Mouse (Mus musculus): Measurements from ENCODE around the gene Tubb3. TPM values are rescaled to one million over a fixed set of nuclear protein-coding genes. Genes with fewer than 3 reads are reported as not detected.

Tubb3 gene
- polyA plus RNA-seq, 1 experiment from 2014 or later = 0.20 TPM

DNA sequence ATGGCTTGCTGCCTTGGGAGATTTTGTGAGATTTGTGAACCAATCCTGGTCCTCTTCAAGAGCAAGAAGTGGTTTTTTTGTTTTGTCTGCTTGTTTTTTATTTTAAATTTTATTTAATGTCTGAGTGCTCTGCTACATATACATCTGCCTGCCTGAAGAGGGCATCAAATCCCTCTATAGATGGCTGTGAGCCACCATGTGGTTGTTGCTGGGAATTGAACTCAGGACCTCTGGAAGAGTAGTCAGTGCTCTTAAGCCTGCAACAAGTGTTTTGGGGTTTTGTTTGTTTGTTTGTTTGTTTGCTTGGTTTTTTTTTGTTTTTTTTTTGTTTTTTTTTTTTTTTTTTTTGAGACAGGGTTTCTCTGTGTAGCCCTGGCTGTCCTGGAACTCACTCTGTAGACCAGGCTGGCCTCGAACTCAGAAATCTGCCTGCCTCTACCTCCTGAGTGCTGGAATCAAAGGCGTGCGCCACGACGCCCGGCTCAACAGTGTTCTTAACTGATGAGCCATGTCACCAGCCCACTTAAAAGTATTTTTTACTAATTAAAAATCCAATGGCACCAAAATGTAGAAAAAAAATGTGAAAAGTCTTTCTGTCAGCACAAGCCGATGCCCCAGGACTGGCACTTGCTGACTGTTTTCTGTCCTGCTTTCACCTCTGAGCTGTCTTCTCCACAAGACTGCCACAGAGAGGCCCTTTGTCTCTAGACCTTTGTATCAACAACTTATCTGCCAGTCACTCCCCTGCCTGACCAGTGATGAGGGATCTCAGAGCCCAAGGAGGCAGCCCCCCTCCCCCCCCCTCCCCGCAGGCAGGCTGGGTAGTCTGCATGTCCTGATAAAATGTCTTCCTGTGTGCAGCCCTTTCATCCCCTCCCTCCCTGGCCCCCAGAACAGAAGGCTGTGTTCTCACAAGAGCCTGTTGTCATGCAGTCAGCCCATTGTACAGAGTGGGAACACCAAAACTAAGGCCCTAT lies 5.0 kb downstream of the Tubb3 start:
- ATAC-seq (peak; percentile 66), DNase-seq (peak; percentile 39)
- Histone ChIP-seq H3K4me2 (ENCODE audit: low read depth, low read length) (no peak overlapping the region), H3K27ac (ENCODE audit: low read depth) (no peak overlapping the region), H3K9ac (replicated peaks) (no peak overlapping the region), H3K9me3 (ENCODE audit: low read length) (no peaks in the 10 kb centered on the region), H3K27me3 (ENCODE audit: insufficient read depth, low read length) (peaks cover 29% of the 10 kb centered on the region), H3K4me1 (ENCODE audit: insufficient read depth) (peaks cover 12% of the 10 kb centered on the region), H3K36me3 (replicated peaks; ENCODE audit: insufficient read depth, low read length) (no peaks in the 10 kb centered on the region), H3K4me3 (ENCODE audit: low read depth, low read length) (no peak overlapping the region)
- WGBS (ENCODE audit: insufficient replicate concordance) = 49% methylated on average over 8 of the region's 8 CpGs
- TF ChIP-seq CTCF (IDR thresholded peaks at IDR 0.05; ENCODE audit: low read depth) (peak; percentile 66), EP300 (IDR thresholded peaks at IDR 0.05; ENCODE audit: low read depth) (no peak)

- TF ChIP-seq EP300 (IDR thresholded peaks at IDR 0.05; ENCODE audit: low read depth) = no peak
- no peak for TF ChIP-seq CTCF (IDR thresholded peaks at IDR 0.05; ENCODE audit: low read depth)
- no peak overlapping the region for H3K9ac ChIP-seq (replicated peaks)
- H3K4me2 ChIP-seq (ENCODE audit: low read depth, low read length) = no peak overlapping the region
- H3K27ac ChIP-seq (ENCODE audit: low read depth) = no peak overlapping the region
- no peaks in the 10 kb centered on the region for H3K9me3 ChIP-seq (ENCODE audit: low read length)
- no peaks in the 10 kb centered on the region for H3K36me3 ChIP-seq (replicated peaks; ENCODE audit: insufficient read depth, low read length)
- H3K4me1 ChIP-seq (ENCODE audit: insufficient read depth) = peaks cover 4% of the 10 kb centered on the region
- no peak overlapping the region for H3K4me3 ChIP-seq (ENCODE audit: low read depth, low read length)
- DNase-seq = peak; percentile 11
- H3K27me3 ChIP-seq (ENCODE audit: insufficient read depth, low read length) = peaks cover 21% of the 10 kb centered on the region
- 61% methylated on average over 8 of the region's 8 CpGs for WGBS (ENCODE audit: insufficient replicate concordance)
- 0 out of 2 replicates have a peak, but pooled peaks have one; percentile 5 for ATAC-seq
Observed at GRCm38 (mm10) chr8:123416944-123417555, 5.8 kb downstream of the Tubb3 start.

- Histone ChIP-seq H3K36me3 (replicated peaks; ENCODE audit: insufficient read depth, low read length) (no peaks in the 10 kb centered on the region), H3K27me3 (ENCODE audit: insufficient read depth, low read length) (no peaks in the 10 kb centered on the region), H3K9ac (replicated peaks) (no peak overlapping the region), H3K4me2 (ENCODE audit: low read depth, low read length) (no peak overlapping the region), H3K27ac (ENCODE audit: low read depth) (no peak overlapping the region), H3K9me3 (ENCODE audit: low read length) (no peaks in the 10 kb centered on the region), H3K4me3 (ENCODE audit: low read depth, low read length) (no peak overlapping the region), H3K4me1 (ENCODE audit: insufficient read depth) (no peaks in the 10 kb centered on the region)
- ATAC-seq (no peak), DNase-seq (no peak)
- TF ChIP-seq EP300 (IDR thresholded peaks at IDR 0.05; ENCODE audit: low read depth) (no peak), CTCF (IDR thresholded peaks at IDR 0.05; ENCODE audit: low read depth) (no peak)
- WGBS (ENCODE audit: insufficient replicate concordance) = 61% methylated on average over 4 of the region's 4 CpGs
Observed at GRCm38 (mm10) chr8:123419711-123420110, 8.5 kb downstream of the Tubb3 start.

DNA sequence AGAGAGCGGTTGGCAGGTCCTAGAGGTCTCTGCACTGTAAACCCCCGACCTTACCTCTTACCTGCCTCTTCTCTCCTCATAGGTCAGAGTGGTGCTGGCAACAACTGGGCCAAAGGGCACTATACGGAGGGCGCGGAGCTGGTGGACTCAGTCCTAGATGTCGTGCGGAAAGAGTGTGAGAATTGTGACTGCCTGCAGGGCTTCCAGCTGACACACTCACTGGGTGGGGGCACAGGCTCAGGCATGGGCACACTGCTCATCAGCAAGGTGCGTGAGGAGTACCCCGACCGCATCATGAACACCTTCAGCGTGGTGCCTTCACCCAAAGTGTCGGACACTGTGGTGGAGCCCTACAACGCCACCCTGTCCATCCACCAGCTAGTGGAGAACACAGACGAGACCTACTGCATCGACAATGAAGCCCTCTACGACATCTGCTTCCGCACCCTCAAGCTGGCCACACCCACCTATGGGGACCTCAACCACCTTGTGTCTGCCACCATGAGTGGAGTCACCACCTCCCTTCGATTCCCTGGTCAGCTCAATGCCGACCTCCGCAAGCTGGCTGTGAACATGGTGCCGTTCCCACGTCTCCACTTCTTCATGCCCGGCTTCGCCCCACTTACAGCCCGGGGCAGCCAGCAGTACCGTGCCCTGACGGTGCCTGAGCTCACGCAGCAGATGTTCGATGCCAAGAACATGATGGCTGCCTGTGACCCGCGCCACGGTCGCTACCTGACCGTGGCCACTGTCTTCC lies 9.5 kb downstream of the Tubb3 start:
- 87% methylated on average over 34 of the region's 34 CpGs for WGBS (ENCODE audit: insufficient replicate concordance)
- H3K4me3 ChIP-seq (ENCODE audit: low read depth, low read length) = no peak overlapping the region

DNA sequence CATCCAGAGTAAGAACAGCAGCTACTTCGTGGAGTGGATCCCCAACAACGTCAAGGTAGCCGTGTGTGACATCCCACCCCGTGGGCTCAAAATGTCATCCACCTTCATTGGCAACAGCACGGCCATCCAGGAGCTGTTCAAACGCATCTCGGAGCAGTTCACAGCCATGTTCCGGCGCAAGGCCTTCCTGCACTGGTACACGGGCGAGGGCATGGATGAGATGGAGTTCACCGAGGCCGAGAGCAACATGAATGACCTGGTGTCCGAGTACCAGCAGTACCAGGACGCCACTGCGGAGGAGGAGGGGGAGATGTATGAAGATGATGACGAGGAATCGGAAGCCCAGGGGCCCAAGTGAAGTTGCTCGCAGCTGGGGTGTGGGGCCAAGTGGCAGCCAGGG lies 10.1 kb downstream of the Tubb3 start:
- Histone ChIP-seq H3K36me3 (replicated peaks; ENCODE audit: insufficient read depth, low read length) (no peaks in the 10 kb centered on the region), H3K9ac (replicated peaks) (no peak overlapping the region), H3K4me2 (ENCODE audit: low read depth, low read length) (no peak overlapping the region), H3K27ac (ENCODE audit: low read depth) (no peak overlapping the region), H3K4me1 (ENCODE audit: insufficient read depth) (no peaks in the 10 kb centered on the region), H3K9me3 (ENCODE audit: low read length) (peaks cover 2% of the 10 kb centered on the region), H3K4me3 (ENCODE audit: low read depth, low read length) (no peak overlapping the region), H3K27me3 (ENCODE audit: insufficient read depth, low read length) (no peaks in the 10 kb centered on the region)
- DNase-seq (no peak), ATAC-seq (no peak)
- TF ChIP-seq EP300 (IDR thresholded peaks at IDR 0.05; ENCODE audit: low read depth) = no peak
- no peak for TF ChIP-seq CTCF (IDR thresholded peaks at IDR 0.05; ENCODE audit: low read depth)
- WGBS (ENCODE audit: insufficient replicate concordance) = 78% methylated on average over 19 of the region's 19 CpGs

More for the DNA sequence above, 9.5 kb downstream of the Tubb3 start:
- DNase-seq = no peak
- no peak overlapping the region for H3K4me2 ChIP-seq (ENCODE audit: low read depth, low read length)
- H3K36me3 ChIP-seq (replicated peaks; ENCODE audit: insufficient read depth, low read length) = no peaks in the 10 kb centered on the region
- H3K4me1 ChIP-seq (ENCODE audit: insufficient read depth) = no peaks in the 10 kb centered on the region
- no peak for ATAC-seq
- no peak overlapping the region for H3K9ac ChIP-seq (replicated peaks)
- H3K27me3 ChIP-seq (ENCODE audit: insufficient read depth, low read length) = no peaks in the 10 kb centered on the region
- no peak overlapping the region for H3K27ac ChIP-seq (ENCODE audit: low read depth)
- no peaks in the 10 kb centered on the region for H3K9me3 ChIP-seq (ENCODE audit: low read length)
- no peak for TF ChIP-seq CTCF (IDR thresholded peaks at IDR 0.05; ENCODE audit: low read depth)
- TF ChIP-seq EP300 (IDR thresholded peaks at IDR 0.05; ENCODE audit: low read depth) = no peak
